Mouse (Mus musculus): Measurements from ENCODE around the gene Rrp1b. TPM values are rescaled to one million over a fixed set of nuclear protein-coding genes. Genes with fewer than 3 reads are reported as not detected.

Rrp1b gene
- polyA plus RNA-seq, 1 experiment from 2014 or later = 19.7 TPM

DNA sequence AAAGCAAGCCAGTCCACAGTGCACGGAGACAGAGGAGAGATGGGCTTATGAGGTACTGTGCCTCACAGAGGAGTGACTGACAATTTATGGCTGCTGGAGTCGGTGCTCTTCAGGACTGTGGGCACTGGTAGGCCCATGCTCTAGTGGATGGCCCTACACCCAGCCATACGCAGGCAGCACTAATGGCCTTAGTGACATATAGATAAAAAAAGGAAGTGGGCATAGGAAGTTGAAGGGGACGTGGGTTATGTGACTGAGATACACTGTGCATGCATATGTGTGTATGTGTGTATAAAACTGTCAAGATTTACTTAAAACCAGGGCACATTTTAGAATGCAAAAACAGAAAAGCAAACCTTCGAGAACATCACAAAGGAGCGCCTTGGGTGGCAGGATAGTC lies 24.2 kb upstream of the Rrp1b start:
- Histone ChIP-seq H3K27me3 (no peaks in the 10 kb centered on the region), H3K9ac (no peak overlapping the region), H3K27ac (replicated peaks) (no peak overlapping the region), H3K36me3 (replicated peaks) (no peaks in the 10 kb centered on the region), H3K9me3 (replicated peaks) (no peaks in the 10 kb centered on the region), H3K4me2 (no peak overlapping the region), H3K4me1 (replicated peaks) (no peaks in the 10 kb centered on the region), H3K4me3 (replicated peaks) (no peak overlapping the region)
- no peak for ATAC-seq (ENCODE audit: insufficient read depth)
- 39% methylated on average over 6 of the region's 6 CpGs for WGBS (ENCODE audit: insufficient replicate concordance)

DNA sequence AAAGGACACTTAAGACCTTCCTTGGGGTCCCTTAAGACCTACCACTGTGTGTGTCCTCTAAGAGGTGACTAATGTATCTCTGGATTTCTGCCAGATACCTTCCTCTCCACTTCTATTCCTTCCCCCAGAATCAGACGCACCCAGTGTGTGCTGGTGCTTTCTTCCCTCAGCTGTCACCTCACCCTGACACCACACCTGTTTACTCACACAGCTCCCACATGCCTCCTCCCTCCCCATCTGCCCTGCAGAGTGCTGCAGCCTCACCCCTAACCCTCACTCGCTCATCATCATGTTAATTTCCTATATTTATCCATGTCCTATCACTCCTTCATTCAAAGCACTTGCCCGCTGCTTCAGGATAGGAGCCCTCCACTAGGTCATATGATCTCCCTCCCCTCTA lies 23.6 kb upstream of the Rrp1b start:
- Histone ChIP-seq H3K36me3 (replicated peaks) (no peaks in the 10 kb centered on the region), H3K27ac (replicated peaks) (no peak overlapping the region), H3K4me2 (no peak overlapping the region), H3K27me3 (no peaks in the 10 kb centered on the region), H3K4me3 (replicated peaks) (no peak overlapping the region), H3K9me3 (replicated peaks) (no peaks in the 10 kb centered on the region), H3K9ac (no peak overlapping the region), H3K4me1 (replicated peaks) (no peaks in the 10 kb centered on the region)
- ATAC-seq (ENCODE audit: insufficient read depth) = no peak
- 44% methylated on average over 3 of the region's 3 CpGs for WGBS (ENCODE audit: insufficient replicate concordance)

DNA sequence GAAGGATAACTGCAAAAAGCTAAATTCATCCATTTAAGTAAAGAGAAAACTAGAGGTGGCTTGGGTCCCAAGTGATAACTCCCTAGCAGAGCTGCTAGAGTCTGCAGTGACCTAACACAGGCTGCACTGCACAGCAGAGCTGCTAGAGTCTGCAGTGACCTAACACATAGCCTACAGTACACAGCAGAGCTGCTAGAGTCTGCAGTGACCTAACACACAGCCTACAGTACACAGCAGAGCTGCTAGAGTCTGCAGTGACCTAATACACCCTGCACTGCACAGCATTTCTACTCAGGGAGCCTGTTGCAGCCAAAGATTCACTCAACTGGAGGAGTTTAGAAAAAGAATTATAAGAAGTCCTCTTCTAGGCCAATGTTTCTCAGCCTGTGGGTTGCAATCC lies 22.2 kb upstream of the Rrp1b start:
- no peak; the same call in 1 of the 2 replicates for ATAC-seq (ENCODE audit: insufficient read depth)
- Histone ChIP-seq H3K27ac (replicated peaks) (no peak overlapping the region), H3K9ac (no peak overlapping the region), H3K36me3 (replicated peaks) (no peaks in the 10 kb centered on the region), H3K4me2 (no peak overlapping the region), H3K4me1 (replicated peaks) (no peaks in the 10 kb centered on the region), H3K4me3 (replicated peaks) (no peak overlapping the region), H3K9me3 (replicated peaks) (no peaks in the 10 kb centered on the region), H3K27me3 (no peaks in the 10 kb centered on the region)

DNA sequence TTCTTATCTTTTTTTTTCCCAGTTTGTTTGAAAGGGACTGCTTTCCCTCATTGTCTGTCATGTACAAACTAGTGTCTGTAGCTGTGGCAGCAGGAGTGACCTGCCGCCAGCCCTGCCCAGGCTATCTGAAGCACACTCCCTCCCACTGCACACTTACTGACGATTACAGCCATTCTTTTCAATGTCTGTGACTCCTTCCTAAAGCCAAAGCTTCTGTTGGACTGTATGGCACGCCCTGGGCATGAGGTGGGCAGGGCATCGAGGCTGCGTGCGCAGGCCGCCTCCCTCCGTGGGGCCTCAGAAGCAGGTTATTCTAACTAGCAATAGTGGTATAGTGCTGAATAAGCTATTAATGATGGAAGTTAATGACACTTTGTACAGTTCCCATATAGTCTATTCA lies 19.4 kb upstream of the Rrp1b start:
- no peak overlapping the region for H3K4me3 ChIP-seq (replicated peaks)
- 73% methylated on average over 8 of the region's 8 CpGs for WGBS (ENCODE audit: insufficient replicate concordance)
- no peak overlapping the region for H3K9ac ChIP-seq
- no peaks in the 10 kb centered on the region for H3K9me3 ChIP-seq (replicated peaks)
- no peak for ATAC-seq (ENCODE audit: insufficient read depth)
- no peaks in the 10 kb centered on the region for H3K36me3 ChIP-seq (replicated peaks)
- no peaks in the 10 kb centered on the region for H3K27me3 ChIP-seq
- no peak overlapping the region for H3K27ac ChIP-seq (replicated peaks)
- no peaks in the 10 kb centered on the region for H3K4me1 ChIP-seq (replicated peaks)
- H3K4me2 ChIP-seq = no peak overlapping the region

DNA sequence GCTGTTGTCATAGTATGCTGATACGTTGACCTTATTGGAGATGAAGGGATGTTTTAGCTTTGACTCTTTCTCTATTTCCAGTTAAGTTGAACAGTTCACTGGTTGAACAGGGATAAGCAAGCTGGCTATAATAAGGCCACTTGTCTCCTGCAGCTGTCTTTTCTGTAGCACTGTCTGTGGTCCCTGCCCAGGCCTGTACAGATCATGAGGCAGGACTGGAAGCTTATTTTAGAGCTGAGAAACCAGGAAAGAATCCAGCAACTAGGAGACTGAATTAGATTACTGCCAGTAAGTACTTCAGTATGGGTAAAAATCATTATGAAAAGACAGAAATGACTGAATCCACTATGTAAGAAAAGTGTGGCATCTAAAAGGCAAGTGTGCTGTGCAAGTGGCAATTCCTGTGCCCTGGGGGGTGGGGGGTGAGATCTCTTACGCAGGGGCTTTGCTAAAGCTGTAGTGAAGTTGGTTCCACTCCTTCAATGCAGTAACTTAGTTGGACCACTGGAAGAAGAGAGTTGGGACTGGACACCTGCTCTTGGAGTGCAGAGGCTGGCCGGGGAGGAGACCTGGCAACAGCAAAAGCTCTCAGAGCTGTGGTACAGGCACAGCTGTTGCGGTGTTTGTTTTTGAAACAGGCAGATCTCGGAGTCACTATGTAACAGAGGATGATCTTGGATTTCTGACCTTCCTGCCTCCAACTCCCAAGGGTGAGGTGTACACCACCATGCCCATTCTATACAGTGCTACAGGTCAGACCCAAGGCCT lies 17.6 kb upstream of the Rrp1b start:
- H3K36me3 ChIP-seq (replicated peaks) = no peaks in the 10 kb centered on the region
- WGBS (ENCODE audit: insufficient replicate concordance) = 62% methylated on average over 5 of the region's 5 CpGs

DNA sequence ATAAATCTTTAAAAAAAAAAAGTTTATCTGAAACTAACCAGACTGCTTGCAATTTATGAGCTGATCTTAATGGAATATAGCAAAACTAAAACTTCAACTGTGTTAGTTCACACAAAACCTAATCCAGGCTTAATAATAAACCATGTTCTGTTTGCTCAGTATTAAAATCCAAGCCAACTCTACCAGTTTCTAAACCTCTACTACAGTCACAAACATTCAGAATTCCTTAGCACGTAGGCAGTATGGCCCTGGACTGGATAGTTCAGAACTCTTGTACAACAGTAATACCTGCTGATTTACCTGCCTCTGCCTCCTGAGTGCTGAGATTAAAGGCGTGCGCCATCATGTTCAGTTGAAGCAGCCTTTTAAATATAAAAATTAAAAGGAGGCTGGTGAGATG lies 13.9 kb upstream of the Rrp1b start:
- ATAC-seq (ENCODE audit: insufficient read depth) = no peak
- Histone ChIP-seq H3K36me3 (replicated peaks) (no peaks in the 10 kb centered on the region), H3K27me3 (no peaks in the 10 kb centered on the region), H3K4me3 (replicated peaks) (no peak overlapping the region), H3K4me2 (no peak overlapping the region), H3K27ac (replicated peaks) (no peak overlapping the region), H3K4me1 (replicated peaks) (no peaks in the 10 kb centered on the region), H3K9me3 (replicated peaks) (no peaks in the 10 kb centered on the region), H3K9ac (no peak overlapping the region)
- 71% methylated on average over 3 of the region's 3 CpGs for WGBS (ENCODE audit: insufficient replicate concordance)

More for the DNA sequence above, 17.6 kb upstream of the Rrp1b start:
- Histone ChIP-seq H3K4me3 (replicated peaks) (no peak overlapping the region), H3K9me3 (replicated peaks) (no peaks in the 10 kb centered on the region), H3K9ac (no peak overlapping the region), H3K27ac (replicated peaks) (no peak overlapping the region), H3K27me3 (no peaks in the 10 kb centered on the region), H3K4me2 (no peak overlapping the region), H3K4me1 (replicated peaks) (no peaks in the 10 kb centered on the region)
- no peak for ATAC-seq (ENCODE audit: insufficient read depth)

DNA sequence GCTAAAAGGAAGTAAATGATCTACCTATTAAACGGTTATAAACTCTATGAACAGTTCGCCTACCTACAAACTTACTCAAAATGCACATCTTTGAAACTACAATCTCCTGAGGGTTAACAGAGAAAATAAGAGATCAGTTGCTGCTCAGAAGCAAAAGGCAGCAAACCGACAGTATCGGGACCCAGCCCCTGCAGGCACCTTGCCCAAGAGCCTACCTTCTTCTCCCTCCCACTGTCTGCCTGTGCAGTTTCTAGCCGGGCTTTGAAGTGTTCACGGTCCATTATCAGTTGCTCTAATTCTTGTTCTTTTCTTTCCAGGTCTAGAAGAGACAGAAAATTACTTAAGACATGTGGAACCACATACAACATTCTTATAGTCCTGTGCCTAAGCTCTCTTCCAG lies 13.3 kb upstream of the Rrp1b start:
- no peak overlapping the region for H3K4me2 ChIP-seq
- no peaks in the 10 kb centered on the region for H3K27me3 ChIP-seq
- 65% methylated on average over 6 of the region's 6 CpGs for WGBS (ENCODE audit: insufficient replicate concordance)
- no peak overlapping the region for H3K4me3 ChIP-seq (replicated peaks)
- H3K27ac ChIP-seq (replicated peaks) = no peak overlapping the region
- ATAC-seq (ENCODE audit: insufficient read depth) = no peak
- no peaks in the 10 kb centered on the region for H3K9me3 ChIP-seq (replicated peaks)
- no peak overlapping the region for H3K9ac ChIP-seq
- H3K4me1 ChIP-seq (replicated peaks) = no peaks in the 10 kb centered on the region
- no peaks in the 10 kb centered on the region for H3K36me3 ChIP-seq (replicated peaks)

DNA sequence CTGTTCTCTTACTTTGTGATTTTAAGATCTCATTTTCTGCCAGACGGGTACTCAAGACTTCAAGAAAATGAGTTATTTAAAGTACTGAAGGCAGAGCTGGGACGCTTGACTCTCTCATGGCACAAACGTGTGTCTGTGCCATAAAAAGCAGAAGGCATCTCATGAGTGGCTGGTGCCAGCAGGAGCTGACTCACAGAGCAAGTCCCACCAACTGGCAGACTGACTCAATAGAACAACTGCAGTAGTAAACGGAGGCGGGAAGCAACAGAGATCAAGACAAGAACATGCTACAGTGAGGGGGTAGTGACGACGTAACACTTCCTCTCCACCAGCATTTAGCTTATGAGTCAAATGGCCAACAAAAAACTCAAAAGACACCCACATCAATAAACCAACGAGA lies 12.8 kb upstream of the Rrp1b start:
- no peak overlapping the region for H3K9ac ChIP-seq
- H3K4me2 ChIP-seq = no peak overlapping the region
- H3K4me3 ChIP-seq (replicated peaks) = no peak overlapping the region
- H3K27ac ChIP-seq (replicated peaks) = no peak overlapping the region
- H3K27me3 ChIP-seq = no peaks in the 10 kb centered on the region
- no peaks in the 10 kb centered on the region for H3K4me1 ChIP-seq (replicated peaks)
- ATAC-seq (ENCODE audit: insufficient read depth) = no peak
- H3K9me3 ChIP-seq (replicated peaks) = no peaks in the 10 kb centered on the region
- no peaks in the 10 kb centered on the region for H3K36me3 ChIP-seq (replicated peaks)
- WGBS (ENCODE audit: insufficient replicate concordance) = 42% methylated on average over 8 of the region's 8 CpGs

DNA sequence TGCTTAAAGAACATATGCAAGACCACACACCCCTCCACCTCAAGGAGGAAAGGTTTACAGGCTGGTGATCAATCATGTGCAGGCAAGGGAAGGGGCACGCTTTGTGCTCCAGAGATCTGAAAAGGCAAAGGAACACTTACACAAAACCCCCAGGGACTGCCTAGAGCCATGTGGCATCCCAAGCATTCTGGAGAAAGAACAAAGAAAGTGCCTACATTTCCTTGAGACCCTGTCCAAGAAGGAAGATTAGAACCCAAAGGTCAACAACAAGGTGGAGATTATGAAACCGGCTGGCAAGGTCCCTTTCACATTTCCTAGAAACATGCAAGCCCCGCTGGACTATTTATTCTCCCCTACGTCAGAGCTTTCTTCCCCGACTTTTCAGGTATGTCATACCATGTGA lies 11.2 kb upstream of the Rrp1b start:
- no peaks in the 10 kb centered on the region for H3K27me3 ChIP-seq
- no peaks in the 10 kb centered on the region for H3K4me1 ChIP-seq (replicated peaks)
- H3K9ac ChIP-seq = no peak overlapping the region
- ATAC-seq (ENCODE audit: insufficient read depth) = no peak
- no peak overlapping the region for H3K27ac ChIP-seq (replicated peaks)
- H3K4me3 ChIP-seq (replicated peaks) = no peak overlapping the region
- no peak overlapping the region for H3K4me2 ChIP-seq
- H3K36me3 ChIP-seq (replicated peaks) = no peaks in the 10 kb centered on the region
- H3K9me3 ChIP-seq (replicated peaks) = no peaks in the 10 kb centered on the region
- WGBS (ENCODE audit: insufficient replicate concordance) = 63% methylated on average over 5 of the region's 5 CpGs

DNA sequence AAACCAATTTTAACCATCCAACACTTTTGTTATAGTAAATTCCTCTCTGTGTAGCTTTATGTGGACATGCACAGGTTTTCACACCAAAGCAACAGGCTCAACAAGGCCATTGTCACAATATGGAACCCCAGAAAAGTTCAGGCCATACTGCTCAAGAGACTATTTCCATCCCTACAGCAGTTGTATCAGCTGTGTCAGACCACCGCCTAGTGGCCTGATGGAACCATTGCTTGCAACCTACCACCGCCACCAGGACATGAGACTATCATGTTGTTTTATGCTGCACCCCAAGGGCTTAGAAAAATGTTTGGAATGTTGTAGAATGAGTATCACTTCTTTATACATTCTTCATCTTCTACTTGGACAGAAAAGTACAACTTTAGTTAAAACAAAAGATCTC lies 10.5 kb upstream of the Rrp1b start:
- H3K27ac ChIP-seq (replicated peaks) = no peak overlapping the region
- no peak overlapping the region for H3K4me2 ChIP-seq
- no peak overlapping the region for H3K4me3 ChIP-seq (replicated peaks)
- WGBS (ENCODE audit: insufficient replicate concordance) = 13% methylated on average over 2 of the region's 2 CpGs
- no peak overlapping the region for H3K9ac ChIP-seq
- H3K27me3 ChIP-seq = no peaks in the 10 kb centered on the region
- H3K36me3 ChIP-seq (replicated peaks) = no peaks in the 10 kb centered on the region
- H3K9me3 ChIP-seq (replicated peaks) = no peaks in the 10 kb centered on the region
- H3K4me1 ChIP-seq (replicated peaks) = no peaks in the 10 kb centered on the region
- no peak for ATAC-seq (ENCODE audit: insufficient read depth)

DNA sequence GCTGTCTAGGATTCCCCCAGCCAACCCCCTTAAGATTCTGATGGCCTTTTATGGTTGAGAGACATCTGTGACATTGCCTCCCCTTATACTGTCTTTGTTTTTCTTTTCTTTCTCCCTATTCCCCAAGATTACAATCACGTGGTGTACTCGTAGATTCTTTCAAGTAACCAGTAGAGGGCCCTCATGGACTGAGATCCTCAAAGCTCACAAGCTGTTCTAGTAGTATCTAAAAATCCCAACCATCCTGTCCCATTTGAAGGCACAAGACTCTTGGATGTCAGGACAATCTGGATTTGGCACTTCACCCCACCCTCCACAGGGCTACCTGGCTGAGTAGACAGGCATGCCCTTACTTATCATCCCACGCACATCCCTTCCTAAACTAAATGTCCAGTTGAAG lies 8.2 kb upstream of the Rrp1b start:
- no peak overlapping the region for H3K4me3 ChIP-seq (replicated peaks)
- no peak for ATAC-seq (ENCODE audit: insufficient read depth)
- no peaks in the 10 kb centered on the region for H3K36me3 ChIP-seq (replicated peaks)
- no peak overlapping the region for H3K27ac ChIP-seq (replicated peaks)
- H3K9ac ChIP-seq = no peak overlapping the region
- H3K4me2 ChIP-seq = no peak overlapping the region
- no peaks in the 10 kb centered on the region for H3K9me3 ChIP-seq (replicated peaks)
- no peaks in the 10 kb centered on the region for H3K27me3 ChIP-seq
- 20% methylated on average over 3 of the region's 3 CpGs for WGBS (ENCODE audit: insufficient replicate concordance)
- H3K4me1 ChIP-seq (replicated peaks) = peaks cover 5% of the 10 kb centered on the region

DNA sequence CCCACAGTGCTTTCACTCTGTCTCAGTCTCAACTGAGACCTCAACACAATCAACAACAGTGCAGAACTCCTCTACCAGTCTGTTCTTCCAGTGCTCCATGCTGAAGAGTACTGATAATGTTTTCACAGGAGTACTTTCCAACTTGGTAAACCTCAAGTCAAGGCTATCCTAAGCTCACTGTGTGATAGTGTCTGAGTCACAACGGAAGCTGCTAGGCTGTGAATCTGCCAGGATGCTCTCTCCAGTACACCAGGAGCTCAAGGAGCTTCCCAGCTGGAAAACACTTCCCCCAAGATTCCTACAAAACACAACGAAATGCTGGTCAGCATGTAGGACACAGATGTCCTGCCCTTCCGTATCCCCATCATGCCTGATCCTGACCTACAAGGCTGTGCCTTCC lies 7.6 kb upstream of the Rrp1b start:
- H3K27me3 ChIP-seq = no peaks in the 10 kb centered on the region
- 55% methylated on average over 3 of the region's 3 CpGs for WGBS (ENCODE audit: insufficient replicate concordance)
- H3K9ac ChIP-seq = no peak overlapping the region
- ATAC-seq (ENCODE audit: insufficient read depth) = no peak
- H3K27ac ChIP-seq (replicated peaks) = no peak overlapping the region
- H3K4me3 ChIP-seq (replicated peaks) = no peak overlapping the region
- no peaks in the 10 kb centered on the region for H3K36me3 ChIP-seq (replicated peaks)
- no peaks in the 10 kb centered on the region for H3K9me3 ChIP-seq (replicated peaks)
- no peak overlapping the region for H3K4me2 ChIP-seq
- H3K4me1 ChIP-seq (replicated peaks) = peaks cover 5% of the 10 kb centered on the region
